Mouse (Mus musculus) hindbrain, embryonic 13.5 days (tissue): ENCODE measurements around the gene Cldn1. TPM values are rescaled to one million over a fixed set of nuclear protein-coding genes. Genes with fewer than 3 reads are reported as not detected.

Experiments used
- ATAC-seq: fragments of 200-750 bp; cut with Nextera tagmentation; 2 replicates; pipeline ENCODE4 v1.8.0; 2017; ENCODE audit warnings: moderate TSS enrichment; ENCODE audit not compliant: low FRiP score
- H3K27ac ChIP-seq: fragments of 300-500 bp; sonication (generic); 2 replicates; pipeline ENCODE4 v1.5.1; 2015; ENCODE audit warnings: inconsistent platforms, mild to moderate bottlenecking, moderate library complexity
- H3K27me3 ChIP-seq: fragments of 300-500 bp; sonication (generic); 2 replicates; pipeline ENCODE4 v1.6.1; 2015; ENCODE audit warnings: mild to moderate bottlenecking, inconsistent platforms
- H3K36me3 ChIP-seq: fragments of 300-500 bp; sonication (generic); 2 replicates; pipeline ENCODE4 v1.6.1; 2015; ENCODE audit warnings: mild to moderate bottlenecking, inconsistent platforms
- H3K4me1 ChIP-seq: fragments of 300-500 bp; sonication (generic); replicated peaks from 2 replicates; pipeline ENCODE4 v1.6.1; 2015; ENCODE audit warnings: inconsistent platforms
- H3K4me2 ChIP-seq: fragments of 300-500 bp; sonication (generic); 2 replicates; pipeline ENCODE4 v1.6.1; 2015; ENCODE audit warnings: inconsistent platforms, mild to moderate bottlenecking, moderate library complexity
- H3K4me3 ChIP-seq: fragments of 300-500 bp; sonication (generic); 2 replicates; pipeline ENCODE4 v1.5.1; 2015; ENCODE audit warnings: mild to moderate bottlenecking, inconsistent platforms
- H3K9ac ChIP-seq: fragments of 300-500 bp; sonication (generic); 2 replicates; pipeline ENCODE4 v1.6.1; 2015; ENCODE audit warnings: mild to moderate bottlenecking, inconsistent platforms
- H3K9me3 ChIP-seq: fragments of 300-500 bp; sonication (generic); 2 replicates; pipeline ENCODE4 v1.6.1; 2016; ENCODE audit warnings: inconsistent platforms
- WGBS: fragments of 180-500 bp; shearing (Covaris S2); methylation state at CpG from one replicate; pipeline ENCODE4 v1.1.7; 2015; 5-methylcytosine and 5-hydroxymethylcytosine counted together
- polyA plus RNA-seq: library from polyadenylated mRNA; unstranded; fragments of >200 nt; fragmentation: Nextera tagmentation; extraction: Ambion mirVana; gene quantifications from 2 replicates; pipeline ENCODE4 v1.2.1, GENCODE M21; 2015

Gene Cldn1
- polyA plus RNA-seq, 1 experiment from 2014 or later = 9.8 TPM

DNA sequence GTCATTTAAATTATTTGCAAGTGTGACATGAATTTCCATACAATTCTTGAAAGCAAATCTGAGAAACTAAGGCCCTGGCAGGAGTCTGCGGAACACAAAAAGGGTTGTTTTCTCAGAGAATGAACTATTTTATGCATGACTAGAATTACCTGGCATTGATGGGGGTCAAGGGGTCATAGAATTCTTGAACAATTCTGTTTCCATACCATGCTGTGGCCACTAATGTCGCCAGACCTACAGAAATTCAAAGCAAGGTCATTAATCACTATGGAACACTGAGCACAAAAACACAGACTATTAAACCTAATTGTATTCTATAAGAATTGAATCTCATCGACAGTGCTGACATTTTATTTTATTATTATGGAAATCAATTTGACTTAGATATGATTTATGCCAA, 10.9 kb downstream of the Cldn1 start:
- no peak overlapping the region for H3K9ac ChIP-seq
- no peak overlapping the region for H3K27ac ChIP-seq
- ATAC-seq = 0 out of 2 replicates have a peak, but pooled peaks have one; percentile 36
- no peak overlapping the region for H3K4me2 ChIP-seq
- no peaks in the 10 kb centered on the region for H3K27me3 ChIP-seq
- H3K4me3 ChIP-seq = no peak overlapping the region
- peaks cover 9% of the 10 kb centered on the region for H3K4me1 ChIP-seq
- no peaks in the 10 kb centered on the region for H3K9me3 ChIP-seq
- WGBS = 18% methylated on average over 3 of the region's 3 CpGs
- no peaks in the 10 kb centered on the region for H3K36me3 ChIP-seq

DNA sequence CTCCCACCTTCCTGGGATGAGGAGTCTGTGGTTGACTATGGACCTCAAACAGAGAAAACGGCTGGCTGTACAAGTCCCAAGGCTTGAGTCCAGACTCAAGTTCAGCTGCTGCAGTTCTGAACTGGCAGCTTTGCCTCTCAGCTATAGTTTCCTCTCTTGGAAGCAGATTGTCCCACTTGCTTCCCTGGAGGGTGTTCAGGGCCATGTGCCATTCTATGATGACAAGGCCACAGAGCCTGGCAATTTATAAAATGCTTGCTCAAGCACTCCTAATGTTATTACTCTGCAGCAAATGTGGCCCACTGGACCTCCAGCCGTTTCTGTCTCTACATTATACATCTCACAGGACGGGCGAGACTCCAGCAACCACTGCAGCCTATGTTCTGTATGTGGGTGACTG, 12.0 kb downstream of the Cldn1 start:
- 0 out of 2 replicates have a peak, but pooled peaks have one; percentile 39 for ATAC-seq
- H3K9me3 ChIP-seq = no peaks in the 10 kb centered on the region

DNA sequence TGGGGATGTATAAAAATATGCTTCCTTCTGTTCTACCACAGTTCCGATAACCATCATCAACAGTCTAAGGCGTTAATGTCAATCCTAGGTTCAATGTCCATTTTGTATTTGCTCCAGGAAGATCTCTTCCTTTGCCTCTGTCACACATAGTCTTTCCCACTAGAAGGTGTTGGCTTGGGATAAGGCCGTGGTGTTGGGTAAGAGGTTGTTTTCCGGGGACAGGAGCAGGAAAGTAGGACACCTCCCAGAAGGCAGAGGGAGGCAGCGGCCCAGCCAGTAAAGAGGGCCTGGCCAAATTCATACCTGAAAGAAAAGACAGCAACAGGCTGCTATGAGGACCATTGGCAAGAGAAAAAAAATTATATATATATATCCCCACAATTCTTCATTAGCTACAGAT, 12.7 kb downstream of the Cldn1 start:
- Histone ChIP-seq H3K36me3 (no peaks in the 10 kb centered on the region), H3K4me2 (no peak overlapping the region), H3K9ac (no peak overlapping the region), H3K4me1 (peaks cover 9% of the 10 kb centered on the region), H3K27me3 (no peaks in the 10 kb centered on the region), H3K27ac (no peak overlapping the region), H3K9me3 (no peaks in the 10 kb centered on the region), H3K4me3 (no peak overlapping the region)
- no peak for ATAC-seq
- 92% methylated on average over 5 of the region's 5 CpGs for WGBS

More for the DNA sequence above, 12.0 kb downstream of the Cldn1 start:
- Histone ChIP-seq H3K27me3 (no peaks in the 10 kb centered on the region), H3K27ac (no peak overlapping the region), H3K36me3 (no peaks in the 10 kb centered on the region), H3K4me1 (peaks cover 9% of the 10 kb centered on the region), H3K4me2 (no peak overlapping the region), H3K4me3 (no peak overlapping the region), H3K9ac (no peak overlapping the region)
- whole genome bisulfite sequencing = 52% methylated on average over 4 of the region's 4 CpGs

DNA sequence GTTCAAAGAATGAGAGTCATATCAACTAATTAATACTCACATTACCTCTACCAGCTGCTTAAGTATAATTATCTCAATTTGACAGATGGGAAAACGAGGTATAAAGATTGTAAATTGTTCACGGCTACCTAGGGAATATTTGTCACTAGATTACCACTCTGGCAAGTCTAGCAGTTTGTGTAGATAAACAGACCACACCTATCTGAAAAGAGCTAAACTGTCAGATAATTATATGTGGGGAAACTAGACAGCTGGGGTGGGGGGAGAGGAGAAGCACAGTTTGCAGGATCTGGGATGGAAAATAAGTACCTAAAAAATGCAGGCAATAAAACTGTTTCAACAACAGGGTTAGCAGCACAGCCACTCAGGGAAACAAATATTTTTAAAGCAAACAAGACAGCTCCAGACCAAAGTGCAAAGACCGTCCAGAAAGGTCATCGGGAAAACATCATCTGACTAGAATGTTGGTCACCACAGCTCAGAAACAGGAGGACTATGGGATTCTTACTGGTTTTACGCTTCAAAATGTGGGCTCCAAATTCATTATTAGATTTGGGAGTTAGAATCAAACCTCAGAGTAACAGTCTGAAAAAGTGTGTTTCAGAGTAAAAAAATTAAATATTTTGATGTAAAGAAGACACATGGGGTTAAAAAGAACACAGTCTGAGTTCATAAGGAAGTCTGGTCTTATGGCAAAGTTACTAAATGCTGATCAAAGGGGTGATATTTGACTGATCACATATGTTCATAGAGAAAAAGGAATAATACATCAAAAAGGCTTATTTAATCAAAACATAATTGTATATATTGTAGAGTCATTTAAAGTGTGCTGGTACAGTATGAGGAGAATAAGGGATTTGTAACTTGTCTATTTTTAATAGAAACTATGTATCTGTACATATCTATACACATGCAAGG, 13.5 kb downstream of the Cldn1 start:
- 78% methylated on average over 5 of the region's 5 CpGs for WGBS
- H3K9ac ChIP-seq = no peak overlapping the region
- no peaks in the 10 kb centered on the region for H3K9me3 ChIP-seq
- H3K27me3 ChIP-seq = no peaks in the 10 kb centered on the region
- no peak for ATAC-seq
- no peak overlapping the region for H3K27ac ChIP-seq
- H3K4me1 ChIP-seq = peaks cover 9% of the 10 kb centered on the region
- no peaks in the 10 kb centered on the region for H3K36me3 ChIP-seq
- no peak overlapping the region for H3K4me2 ChIP-seq
- H3K4me3 ChIP-seq = no peak overlapping the region

DNA sequence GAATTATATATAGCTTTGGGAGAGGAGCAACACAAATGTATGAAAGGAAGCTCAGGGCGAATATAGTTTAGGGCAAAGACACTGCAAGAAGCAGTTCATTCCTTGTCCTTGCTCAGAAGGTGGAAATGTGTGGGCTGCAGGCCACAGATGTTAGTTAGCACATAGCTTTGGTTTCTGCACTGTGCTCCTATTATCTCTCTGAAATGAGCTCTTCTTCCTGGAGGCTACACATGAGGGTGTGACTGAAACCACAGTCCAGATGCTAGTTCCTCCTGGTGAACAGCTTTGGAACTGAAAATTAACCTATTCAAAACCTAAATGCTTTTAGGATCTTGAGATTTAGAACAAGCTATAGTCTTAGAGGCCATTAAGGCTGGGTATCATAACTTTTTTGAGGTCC, 16.1 kb downstream of the Cldn1 start:
- Histone ChIP-seq H3K27me3 (no peaks in the 10 kb centered on the region), H3K4me1 (peaks cover 7% of the 10 kb centered on the region; the same call in 1 of the 2 replicates), H3K4me3 (no peak overlapping the region), H3K36me3 (no peaks in the 10 kb centered on the region), H3K9ac (no peak overlapping the region), H3K9me3 (no peaks in the 10 kb centered on the region), H3K4me2 (no peak overlapping the region), H3K27ac (no peak overlapping the region)
- no peak for ATAC-seq
- WGBS = 90% methylated on average over 1 of the region's 1 CpGs

DNA sequence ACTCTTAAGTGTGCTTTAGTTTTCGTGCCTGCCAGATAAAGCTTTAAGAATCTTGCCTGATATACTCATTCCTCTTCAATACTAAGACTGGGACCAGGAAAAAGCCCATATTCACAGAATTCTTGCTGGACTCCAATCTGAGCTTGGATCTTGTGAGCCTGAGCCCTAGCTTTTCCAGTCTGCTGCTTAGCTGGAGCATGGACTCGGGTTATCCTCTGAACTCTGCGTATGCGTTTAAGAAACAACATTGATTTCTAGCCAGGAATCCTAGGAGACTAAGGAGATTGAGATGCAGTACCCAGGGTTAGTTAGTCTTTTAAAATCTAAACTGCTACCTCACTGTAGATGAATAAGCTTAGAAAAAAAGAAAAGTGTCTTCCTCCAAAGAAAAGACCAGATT, 20.9 kb downstream of the Cldn1 start:
- no peak overlapping the region for H3K9ac ChIP-seq
- no peaks in the 10 kb centered on the region for H3K9me3 ChIP-seq
- 93% methylated on average over 4 of the region's 4 CpGs for WGBS
- H3K36me3 ChIP-seq = no peaks in the 10 kb centered on the region
- no peaks in the 10 kb centered on the region for H3K27me3 ChIP-seq
- ATAC-seq = no peak
- H3K27ac ChIP-seq = no peak overlapping the region
- H3K4me2 ChIP-seq = no peak overlapping the region
- no peak overlapping the region for H3K4me3 ChIP-seq
- no peaks in the 10 kb centered on the region for H3K4me1 ChIP-seq

DNA sequence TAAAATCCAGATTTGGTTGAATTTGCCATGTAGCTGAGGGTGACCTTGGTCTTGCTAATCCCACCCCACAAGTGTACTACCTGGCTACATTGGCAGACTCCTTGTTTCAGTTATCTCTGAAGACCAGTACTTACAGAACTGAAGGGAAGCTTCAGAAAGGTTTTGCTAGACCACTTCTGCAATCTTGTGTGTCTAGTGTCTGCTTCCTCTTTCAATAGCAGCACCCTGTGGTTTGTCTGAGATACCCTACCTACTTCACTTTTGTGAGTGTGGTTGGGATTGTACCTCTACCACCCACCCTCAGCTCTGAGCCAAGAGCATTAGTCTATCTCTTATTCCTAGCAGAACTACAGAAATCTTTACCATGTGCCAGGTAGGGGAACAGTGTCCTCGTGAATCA, 22.8 kb downstream of the Cldn1 start:
- H3K27ac ChIP-seq = no peak overlapping the region
- H3K36me3 ChIP-seq = no peaks in the 10 kb centered on the region
- no peaks in the 10 kb centered on the region for H3K27me3 ChIP-seq
- H3K4me2 ChIP-seq = no peak overlapping the region
- no peaks in the 10 kb centered on the region for H3K4me1 ChIP-seq
- no peak overlapping the region for H3K9ac ChIP-seq
- H3K4me3 ChIP-seq = no peak overlapping the region
- H3K9me3 ChIP-seq = no peaks in the 10 kb centered on the region
- no peak for ATAC-seq
- 86% methylated on average over 1 of the region's 1 CpGs for WGBS

DNA sequence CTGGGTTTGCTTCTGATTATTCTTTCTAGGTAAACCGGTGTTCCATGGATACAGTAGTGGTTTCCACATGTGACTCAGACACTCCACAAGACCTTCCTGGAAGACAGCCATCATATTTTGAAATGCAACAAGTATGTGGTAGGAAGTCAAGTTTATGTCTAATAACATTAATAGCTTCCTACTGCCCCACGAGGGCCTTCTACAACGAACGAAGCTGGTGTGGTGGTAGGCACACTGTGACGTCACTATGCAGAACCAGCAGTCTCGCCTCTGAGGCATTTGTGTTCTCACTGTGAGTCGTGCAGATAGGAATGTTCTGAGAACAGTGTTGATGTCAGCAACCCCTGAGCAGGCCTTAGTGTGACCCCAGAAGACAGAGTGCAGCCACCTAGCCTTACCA, 55.4 kb downstream of the Cldn1 start:
- no peak overlapping the region for H3K9ac ChIP-seq
- ATAC-seq = no peak
- H3K9me3 ChIP-seq = no peaks in the 10 kb centered on the region
- H3K4me1 ChIP-seq = no peaks in the 10 kb centered on the region
- 85% methylated on average over 7 of the region's 7 CpGs for WGBS
- no peaks in the 10 kb centered on the region for H3K36me3 ChIP-seq
- no peak overlapping the region for H3K4me3 ChIP-seq
- no peak overlapping the region for H3K4me2 ChIP-seq
- no peak overlapping the region for H3K27ac ChIP-seq
- H3K27me3 ChIP-seq = no peaks in the 10 kb centered on the region

DNA sequence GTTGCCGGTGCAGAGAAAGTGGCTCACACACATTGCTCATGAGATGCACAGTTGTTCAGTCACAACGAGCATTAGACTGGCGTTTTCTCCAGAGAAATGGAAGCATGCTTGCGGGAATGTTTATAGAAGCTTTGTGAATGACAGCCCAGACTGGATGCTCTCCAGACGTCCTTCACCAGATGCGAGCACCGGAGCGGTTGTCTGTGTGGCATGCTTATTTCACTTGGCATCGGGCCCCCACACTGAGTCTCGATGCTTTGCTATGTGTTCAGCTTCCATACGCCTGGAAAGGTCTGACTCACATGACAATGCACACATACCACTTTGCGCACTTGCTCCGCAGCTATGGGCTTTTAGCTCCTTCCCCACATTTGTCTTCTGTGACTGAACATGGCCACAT, 56.8 kb downstream of the Cldn1 start:
- Histone ChIP-seq H3K36me3 (no peaks in the 10 kb centered on the region), H3K4me3 (no peak overlapping the region), H3K4me1 (no peaks in the 10 kb centered on the region), H3K27ac (no peak overlapping the region), H3K4me2 (no peak overlapping the region), H3K9ac (no peak overlapping the region), H3K9me3 (no peaks in the 10 kb centered on the region), H3K27me3 (no peaks in the 10 kb centered on the region)
- ATAC-seq = no peak
- 70% methylated on average over 13 of the region's 13 CpGs for WGBS

DNA sequence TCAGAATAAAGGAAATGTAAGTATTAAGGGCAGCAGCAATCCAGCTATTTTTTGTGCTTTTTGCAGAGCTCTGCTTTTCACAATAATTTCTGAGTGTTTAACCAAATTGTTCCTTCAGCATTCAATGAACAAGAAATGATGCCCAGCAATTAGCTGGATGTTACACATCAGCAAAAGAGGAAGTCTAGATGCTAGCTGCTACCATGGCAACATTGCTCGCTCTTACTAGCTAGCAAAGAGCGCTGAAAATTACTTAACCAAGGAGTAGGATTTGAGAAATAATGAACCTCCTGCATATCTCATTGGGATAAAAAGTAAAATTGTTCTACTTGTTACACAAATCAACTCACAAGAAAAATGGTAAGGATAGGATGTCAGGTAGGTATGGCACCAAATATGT, 62.2 kb downstream of the Cldn1 start:
- ATAC-seq = no peak
- no peak overlapping the region for H3K4me3 ChIP-seq
- no peaks in the 10 kb centered on the region for H3K4me1 ChIP-seq
- H3K4me2 ChIP-seq = no peak overlapping the region
- no peaks in the 10 kb centered on the region for H3K27me3 ChIP-seq
- H3K9me3 ChIP-seq = no peaks in the 10 kb centered on the region
- no peak overlapping the region for H3K27ac ChIP-seq
- H3K36me3 ChIP-seq = no peaks in the 10 kb centered on the region
- H3K9ac ChIP-seq = no peak overlapping the region
- WGBS = 69% methylated on average over 2 of the region's 2 CpGs

Other genes starting within 250 kb of the Cldn1 start
- not detected in 2 replicates for gene Cldn16, start 91.3 kb upstream of the Cldn1 start, polyA plus RNA-seq
- gene Tmem207, start 154.9 kb upstream of the Cldn1 start, polyA plus RNA-seq = 0.14 and 0.16 TPM in 2 replicates
- gene Il1rap, start 209.9 kb upstream of the Cldn1 start, polyA plus RNA-seq = 7.8 and 7.9 TPM in 2 replicates